1 mouse cellular context compared by ENCODE assay signal in genomic region chr6:30401308-30402015, GRCm38 (mm10).
TF ChIP-seq lines count a peak whose summit lies in the region.

Gene Klhdc10, plus strand, starts transcription at chr6:30401868.

TF ChIP-seq in CH12.LX, 34 proteins besides CTCF, POLR2A, EP300 and RAD21 (continued from another document):
- TF ChIP-seq RCOR1 (conservative IDR thresholded peaks at IDR 0.05; ENCODE audit: low read depth, low read length) (no peak; the same call in 1 of the 2 replicates), KAT2A (IDR thresholded peaks at IDR 0.05; ENCODE audit: insufficient replicate concordance, low read length) (peak; percentile 81; the same call in 1 of the 2 replicates), MYC (IDR thresholded peaks at IDR 0.05; ENCODE audit: low read depth, low read length) (peak; percentile 31; the same call in 1 of the 2 replicates), USF2 (conservative IDR thresholded peaks at IDR 0.05; ENCODE audit: low read depth, low read length) (no peak), TBP (conservative IDR thresholded peaks at IDR 0.05; ENCODE audit: low read depth, low read length) (no peak), MAZ (IDR thresholded peaks at IDR 0.05; ENCODE audit: low read depth, low read length) (peak; percentile 97), SIN3A (IDR thresholded peaks at IDR 0.05; ENCODE audit: low read length) (peak; percentile 98), JUN (IDR thresholded peaks at IDR 0.05; ENCODE audit: insufficient read depth, low read depth, low read length) (no peak), MAFK (IDR thresholded peaks at IDR 0.05; ENCODE audit: insufficient replicate concordance, low read length) (no peak), CHD2 (IDR thresholded peaks at IDR 0.05; ENCODE audit: low read length) (peak; percentile 98), ZKSCAN1 (IDR thresholded peaks at IDR 0.05; ENCODE audit: borderline replicate concordance, low read depth, low read length) (no peak)
